In genomic region chr11:100362209-100362978, GRCm38 (mm10) we compare ENCODE assay signal across 7 mouse cellular contexts. TPM values are rescaled to one million over a fixed set of nuclear protein-coding genes. Genes with fewer than 3 reads are reported as not detected.
DNase-seq lines count a peak whose midpoint lies in the region; ATAC-seq lines count a peak whose summit lies in the region.

No protein-coding gene starts in this region.

- WGBS in hindbrain, embryonic 15.5 days: 18% methylated on average over 8 of the region's 8 CpGs

- H3K4me3 ChIP-seq in hindbrain, embryonic 15.5 days: no peak overlapping the region

- no peak overlapping the region for H3K27ac ChIP-seq in hindbrain, embryonic 15.5 days (replicated peaks)

- DNase-seq in adipocyte (ENCODE audit: low spot score): peak; percentile 80
- DNase-seq in cerebellum, adult 9-10 months: peak; percentile 89
- peak; percentile 71 for DNase-seq in forelimb bud, embryonic 11.5 days (ENCODE audit: low read depth, low spot score)
- DNase-seq in layer of hippocampus, postnatal 25 days (ENCODE audit: extremely low spot score in 1 of 2, low spot score in 1 of 2): peak; percentile 80 to 89
- peak; percentile 54 for DNase-seq in right cerebral cortex, postnatal 25 days

- no peaks in the 10 kb centered on the region for H3K36me3 ChIP-seq in hindbrain, embryonic 15.5 days

- peaks cover 10% of the 10 kb centered on the region; the same call in 1 of the 2 replicates for H3K4me1 ChIP-seq in hindbrain, embryonic 15.5 days (replicated peaks)

- peak; percentile 44 for ATAC-seq in hindbrain, embryonic 15.5 days (ENCODE audit: low FRiP score, low read depth)
- peak; percentile 48 for ATAC-seq in megakaryocyte-erythroid progenitor cell, adult 5-6 weeks (replicated peaks; ENCODE audit: low FRiP score, low TSS enrichment, poor library complexity, severe bottlenecking)

- H3K9ac ChIP-seq in hindbrain, embryonic 15.5 days: no peak overlapping the region

- H3K27me3 ChIP-seq in hindbrain, embryonic 15.5 days: peaks cover 7% of the 10 kb centered on the region

- no peaks in the 10 kb centered on the region for H3K9me3 ChIP-seq in hindbrain, embryonic 15.5 days

- H3K4me2 ChIP-seq in hindbrain, embryonic 15.5 days: no peak overlapping the region

RNA-seq across cellular contexts. Expression of gene Hap1, which starts 6.5 kb away (rescaled TPM):
- 253 and 256 TPM in 2 replicates for polyA plus RNA-seq in hindbrain, embryonic 15.5 days (2015; fragmentation: Nextera tagmentation; extraction: Ambion mirVana)
- total RNA-seq in layer of hippocampus, postnatal 25 days (2021): 100 to 1,000 TPM; 125 to 143 TPM
- not detected in 2 replicates for total RNA-seq in megakaryocyte-erythroid progenitor cell, adult 5-6 weeks (2014; fragmentation: Nextera tagmentation)
- total RNA-seq in megakaryocyte-erythroid progenitor cell, adult 5-6 weeks (2017): not detected in 2 replicates

RNA-seq across cellular contexts. Expression of gene Gast, which starts 28.2 kb away (rescaled TPM):
- polyA plus RNA-seq in hindbrain, embryonic 15.5 days (2015; fragmentation: Nextera tagmentation; extraction: Ambion mirVana): 0.38 TPM in 1 of 2 replicates, not detected in the other
- not detected for total RNA-seq in layer of hippocampus, postnatal 25 days (2021)
- total RNA-seq in megakaryocyte-erythroid progenitor cell, adult 5-6 weeks (2014; fragmentation: Nextera tagmentation): not detected in 2 replicates
- not detected in 2 replicates for total RNA-seq in megakaryocyte-erythroid progenitor cell, adult 5-6 weeks (2017)

RNA-seq across cellular contexts. Expression of gene Jup, which starts 35.2 kb away (rescaled TPM):
- polyA plus RNA-seq in hindbrain, embryonic 15.5 days (2015; fragmentation: Nextera tagmentation; extraction: Ambion mirVana): 73.2 and 78.1 TPM in 2 replicates
- 10 to 100 TPM; 33.2 to 36.2 TPM for total RNA-seq in layer of hippocampus, postnatal 25 days (2021)
- 0.40 and 0.81 TPM in 2 replicates for total RNA-seq in megakaryocyte-erythroid progenitor cell, adult 5-6 weeks (2014; fragmentation: Nextera tagmentation)
- 0.52 and 0.80 TPM in 2 replicates for total RNA-seq in megakaryocyte-erythroid progenitor cell, adult 5-6 weeks (2017)

RNA-seq across cellular contexts. Expression of gene Eif1, which starts 42.7 kb away (rescaled TPM):
- polyA plus RNA-seq in hindbrain, embryonic 15.5 days (2015; fragmentation: Nextera tagmentation; extraction: Ambion mirVana): 1,215 and 1,231 TPM in 2 replicates
- total RNA-seq in layer of hippocampus, postnatal 25 days (2021): 100 to 1,000 TPM; 723 to 806 TPM
- 1,051 and 1,260 TPM in 2 replicates for total RNA-seq in megakaryocyte-erythroid progenitor cell, adult 5-6 weeks (2014; fragmentation: Nextera tagmentation)
- total RNA-seq in megakaryocyte-erythroid progenitor cell, adult 5-6 weeks (2017): 170 and 204 TPM in 2 replicates

RNA-seq across cellular contexts. Expression of gene P3h4, which starts 52.2 kb away (rescaled TPM):
- 21.2 and 25.5 TPM in 2 replicates for polyA plus RNA-seq in hindbrain, embryonic 15.5 days (2015; fragmentation: Nextera tagmentation; extraction: Ambion mirVana)
- total RNA-seq in layer of hippocampus, postnatal 25 days (2021): 1 to 10 TPM; 9.2 to 9.8 TPM
- 1.0 TPM in 1 of 2 replicates, not detected in the other for total RNA-seq in megakaryocyte-erythroid progenitor cell, adult 5-6 weeks (2014; fragmentation: Nextera tagmentation)
- total RNA-seq in megakaryocyte-erythroid progenitor cell, adult 5-6 weeks (2017): 0.08 and 0.33 TPM in 2 replicates

Comparison
In these comparisons a context has a peak if more than half of its experiments do, and no peak if none do; other contexts are left out.
1. RNA of gene Hap1, which starts 6.5 kb away (total RNA-seq): 125 to 143 TPM in layer of hippocampus, postnatal 25 days; not detected in megakaryocyte-erythroid progenitor cell, adult 5-6 weeks; every median in the first group is over 100 times any median in the second.
2. RNA of gene Jup, which starts 35.2 kb away (total RNA-seq): 33.2 to 36.2 TPM in layer of hippocampus, postnatal 25 days; 0.40 to 0.81 TPM in megakaryocyte-erythroid progenitor cell, adult 5-6 weeks; every median in the first group is over 10 times any median in the second.
3. Peak in every context shown above with its lines, with median percentiles within 50 percentile points of each other: DNase-seq.